Mouse (Mus musculus): ENCODE results near the gene Chchd6.

DNA sequence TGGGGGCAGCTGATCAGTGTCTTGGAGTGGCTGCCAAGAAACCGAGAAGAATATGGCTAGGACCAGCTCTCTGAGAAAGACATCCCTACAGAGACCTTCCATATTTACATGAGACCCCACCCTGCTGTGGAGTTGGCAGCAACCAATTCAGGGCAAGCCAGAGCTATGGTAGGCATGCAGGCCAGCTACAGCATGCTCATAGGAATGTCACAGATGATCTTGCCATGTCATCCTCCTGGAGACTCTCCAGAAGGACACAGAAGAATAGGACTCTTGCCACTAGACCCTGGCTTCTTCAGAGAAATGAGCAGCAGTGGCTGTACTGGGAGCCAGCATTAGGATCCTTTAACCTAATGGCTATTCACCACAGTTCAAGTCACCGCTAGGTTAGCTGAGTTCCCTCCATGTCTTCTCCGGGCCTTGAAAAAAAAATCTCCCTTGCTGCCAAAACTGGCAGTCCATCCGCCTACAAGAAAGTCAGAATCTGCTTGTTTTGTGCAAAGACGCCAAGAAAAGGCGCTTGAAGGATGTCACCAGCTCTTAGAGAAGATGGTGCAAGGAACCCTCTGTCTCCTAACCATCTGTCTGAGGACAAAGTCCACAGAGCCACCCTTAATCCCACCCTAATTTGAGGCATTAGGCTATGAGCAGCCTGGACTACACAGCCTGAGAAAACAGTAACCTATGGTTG, 43.0 kb downstream of the Chchd6 start:
- no peak for TF ChIP-seq GATA1 (IDR thresholded peaks at IDR 0.05; ENCODE audit: borderline replicate concordance, low read length)
- no peak for TF ChIP-seq FLI1 (IDR thresholded peaks at IDR 0.05; ENCODE audit: low read length)

Measured in megakaryocyte, embryonic 14.5 days (primary cell).